Mouse (Mus musculus) kidney, adult 8-10 months (tissue): ENCODE results near the gene Tppp.
A peak's percentile ranks its signal among the peaks of the same experiment; 100 is the strongest.
"Not testable (repeated sequence)": the region's sequence is repeated elsewhere in the genome, so short reads cannot be mapped to it uniquely, and the experiment has no call there.

Source experiments
- DNase-seq, 2 experiments: peaks; one replicate each; pipeline ENCODE4 v3.0.0; 2022

Tppp gene

DNA sequence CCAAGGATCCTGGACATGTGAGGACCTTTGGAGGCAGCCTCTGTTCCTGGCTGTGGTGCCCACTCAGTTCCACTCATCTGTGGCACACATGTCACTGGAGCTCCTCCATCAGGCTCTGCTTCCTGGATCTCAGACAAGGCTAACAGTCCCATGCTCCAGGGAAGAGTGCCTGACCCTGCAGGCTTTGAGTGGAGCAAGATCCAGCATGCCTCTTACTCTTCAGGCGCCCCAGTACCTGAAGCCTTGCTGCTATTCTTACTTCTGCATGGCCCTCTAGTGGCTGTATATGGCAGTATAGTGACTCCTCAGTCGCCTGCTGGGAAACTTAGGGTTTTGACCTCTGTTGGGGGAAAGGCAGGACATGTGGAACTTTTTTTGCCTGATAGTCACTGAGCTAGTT is 17.0 kb downstream of the Tppp start:
- peak; percentile 36 to 39 for DNase-seq

- no peak for DNase-seq
Measured at GRCm38 (mm10) chr13:74028116-74028515, 18.9 kb downstream of the Tppp start.

DNA sequence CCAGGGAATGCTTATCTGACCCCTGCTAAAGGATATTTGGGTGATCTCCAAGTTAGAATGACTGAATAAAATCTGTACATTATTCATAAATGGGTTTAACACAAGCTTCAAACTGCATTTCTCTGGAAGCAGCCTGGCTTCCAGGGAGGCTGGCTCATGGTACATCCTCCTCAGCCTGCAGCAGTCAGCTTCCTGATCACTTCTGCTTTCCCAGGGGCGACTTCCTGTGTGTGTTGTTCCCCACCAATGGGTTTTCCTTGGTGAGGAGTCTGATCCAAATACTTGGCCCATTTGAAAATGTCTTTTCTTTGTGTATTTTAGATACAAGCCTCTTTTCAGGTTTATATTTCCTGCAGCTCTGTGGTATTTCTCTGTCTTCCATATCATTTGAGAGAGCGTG is 19.8 kb downstream of the Tppp start:
- no peak for DNase-seq

GRCm38 (mm10) chr13:74030691-74031090 is 21.5 kb downstream of the Tppp start:
- DNase-seq = no peak

DNA sequence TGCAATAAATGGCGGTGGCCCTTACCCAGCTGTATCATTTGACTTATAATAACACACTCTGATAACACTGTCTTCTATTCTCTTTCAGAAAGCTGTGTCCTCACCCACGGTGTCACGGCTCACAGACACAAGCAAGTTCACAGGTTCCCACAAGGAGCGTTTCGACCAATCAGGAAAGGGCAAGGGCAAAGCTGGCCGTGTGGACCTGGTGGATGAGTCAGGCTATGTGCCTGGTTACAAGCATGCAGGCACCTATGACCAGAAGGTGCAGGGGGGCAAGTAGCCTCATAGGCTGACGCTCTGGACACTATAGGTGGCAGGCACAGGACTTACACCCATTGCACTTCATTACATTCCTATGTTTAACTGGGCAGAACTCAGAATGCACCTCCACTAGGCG is 21.9 kb downstream of the Tppp start:
- no peak for DNase-seq

- no peak for DNase-seq
Measured at GRCm38 (mm10) chr13:74034756-74035155, 25.5 kb downstream of the Tppp start.

- no peak for DNase-seq
Measured at GRCm38 (mm10) chr13:74035776-74036175, 26.6 kb downstream of the Tppp start.

DNA sequence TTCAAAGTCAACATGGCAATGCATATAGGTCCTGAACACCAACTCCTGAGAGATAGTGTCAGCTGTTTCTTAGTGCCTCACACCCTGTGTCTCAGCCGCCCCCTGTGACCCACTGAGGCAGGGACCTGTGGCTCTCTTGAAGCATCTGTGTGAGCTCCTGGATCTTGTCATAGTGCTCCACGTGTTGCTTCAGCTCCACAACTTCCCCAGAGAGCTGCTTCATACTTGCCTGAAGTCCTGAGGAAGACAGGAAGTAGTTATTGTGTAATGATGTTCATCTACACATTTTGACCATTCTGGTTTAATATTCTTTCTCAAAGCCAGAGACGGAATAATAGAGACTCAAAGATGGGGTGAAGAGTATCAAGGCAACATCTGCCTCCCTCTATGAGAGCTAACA is 30.7 kb downstream of the Tppp start:
- DNase-seq = no peak

DNA sequence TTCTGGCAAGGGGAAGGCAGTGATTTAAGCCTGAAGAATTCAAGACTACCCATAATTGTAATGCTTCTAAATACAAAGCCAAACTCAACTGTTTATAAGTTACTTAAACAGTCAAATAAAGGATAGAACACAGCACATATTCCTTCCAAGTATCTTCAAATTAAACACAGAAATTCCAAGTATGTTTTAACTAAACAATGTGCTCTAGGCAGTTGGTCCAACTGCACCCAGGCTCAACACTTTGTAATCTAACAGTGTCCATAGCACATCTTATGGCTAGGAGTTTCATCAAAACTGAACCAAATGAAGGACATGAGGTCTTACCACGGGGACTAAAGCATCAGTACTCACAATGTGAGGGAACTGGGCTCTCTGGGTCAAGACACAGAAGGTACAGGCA is 47.0 kb downstream of the Tppp start:
- DNase-seq = no peak

DNA sequence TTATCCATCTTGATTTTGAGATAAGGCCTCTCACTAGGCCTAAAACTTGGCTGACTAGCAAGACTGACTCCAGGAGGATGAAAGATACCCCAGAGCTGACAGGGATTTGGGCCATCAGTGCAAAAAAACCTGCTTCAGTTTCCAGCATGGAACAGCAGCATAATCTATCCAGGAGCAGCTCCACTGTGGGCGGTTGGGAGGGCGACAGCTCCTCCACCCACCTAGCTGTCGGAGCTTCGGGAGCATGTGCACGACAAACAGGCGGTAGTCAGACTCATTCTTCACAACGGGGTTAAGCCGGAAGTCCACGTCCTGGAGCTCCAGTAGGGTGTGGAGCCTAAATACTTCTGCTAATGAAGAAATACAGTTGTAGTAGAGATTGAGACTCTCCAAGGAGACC is 48.9 kb downstream of the Tppp start:
- no peak for DNase-seq

- peak; percentile 79 to 90 for DNase-seq
Measured at GRCm38 (mm10) chr13:74061613-74062377, 52.6 kb downstream of the Tppp start, which contains the start of gene Cep72. Cep72 (minus strand) TSS chr13:74062299.

GRCm38 (mm10) chr13:74062378-74063128 is 53.3 kb downstream of the Tppp start:
- DNase-seq = no peak

GRCm38 (mm10) chr13:74063340-74064050 is 54.3 kb downstream of the Tppp start:
- DNase-seq = no peak

DNA sequence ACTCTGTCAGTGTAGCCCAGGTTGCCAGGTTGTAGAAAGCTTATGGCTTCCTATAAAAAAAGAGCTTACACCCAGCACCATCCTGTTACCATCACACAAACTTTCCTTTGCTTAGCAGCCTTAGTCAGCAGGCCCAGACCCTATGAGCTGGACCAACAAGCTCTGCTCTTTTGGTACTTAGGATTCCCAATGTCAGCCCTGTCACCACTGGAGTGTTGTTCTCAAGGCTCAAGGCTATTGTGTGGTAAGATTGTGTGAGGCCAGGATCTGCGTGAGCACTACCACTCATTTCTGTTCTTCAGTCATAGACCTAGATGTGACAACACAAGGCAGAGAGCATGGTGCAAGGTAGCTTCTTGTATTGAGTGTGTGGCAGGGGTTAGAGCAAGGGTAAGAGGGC is 57.4 kb downstream of the Tppp start:
- DNase-seq = no peak

DNA sequence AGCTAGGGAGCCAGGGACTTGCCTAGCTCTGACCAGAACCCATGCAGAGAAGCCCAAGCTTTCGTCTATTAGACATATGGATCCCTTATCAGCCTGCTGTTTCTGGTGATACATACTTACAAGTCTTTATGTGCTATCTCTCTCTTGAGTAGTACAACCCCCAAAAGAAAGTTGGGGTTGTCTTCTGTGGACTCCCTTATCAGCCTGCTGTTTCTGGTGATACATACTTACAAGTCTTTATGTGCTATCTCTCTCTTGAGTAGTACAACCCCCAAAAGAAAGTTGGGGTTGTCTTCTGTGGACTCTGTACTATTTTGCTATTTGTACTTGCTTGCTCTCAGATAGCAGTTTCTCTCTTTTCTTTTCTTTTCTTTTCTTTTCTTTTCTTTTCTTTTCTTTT is 62.0 kb downstream of the Tppp start:
- not testable (repeated sequence) for DNase-seq

DNA sequence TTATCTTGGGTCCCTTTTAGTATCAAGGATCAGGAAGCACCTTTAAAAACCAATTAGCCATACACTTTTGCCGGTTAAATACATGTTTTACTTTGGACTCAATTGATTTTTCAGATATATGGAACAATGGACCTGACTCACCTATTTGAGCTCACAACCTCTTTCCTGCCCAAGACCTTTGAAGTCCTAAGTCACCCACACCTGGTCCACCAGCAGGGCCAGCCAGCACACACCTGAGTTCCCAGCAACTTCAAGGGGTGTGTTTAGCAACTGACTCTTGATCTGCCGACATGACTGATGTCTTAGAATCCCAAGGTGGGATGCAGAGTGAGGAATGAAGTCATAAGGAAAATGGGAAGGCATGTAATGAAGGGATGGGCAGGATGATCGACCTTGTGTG is 62.5 kb downstream of the Tppp start:
- no peak for DNase-seq

DNA sequence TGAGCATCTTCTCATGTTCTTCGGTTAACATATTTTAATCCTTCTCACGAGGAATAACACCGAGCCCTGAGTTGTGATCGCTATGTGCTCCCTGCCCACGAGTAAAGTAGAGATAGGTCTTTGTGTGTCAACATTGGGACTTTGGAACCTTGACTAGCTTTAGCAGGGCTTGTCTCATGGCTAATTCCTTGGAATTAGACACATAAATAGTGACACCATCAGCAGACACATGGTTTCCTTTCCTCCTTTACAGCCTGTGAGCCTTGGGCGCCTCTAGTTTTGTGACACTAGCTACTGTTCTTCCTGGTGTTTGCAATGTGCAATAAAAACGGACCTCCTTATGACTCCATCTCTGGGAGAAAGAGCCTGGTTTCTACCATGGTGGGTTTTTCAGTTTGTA is 64.2 kb downstream of the Tppp start:
- DNase-seq = no peak
